Mouse (Mus musculus): ENCODE results near the gene Car10. TPM values are rescaled to one million over a fixed set of nuclear protein-coding genes. Genes with fewer than 3 reads are reported as not detected.

Gene Car10
- polyA plus RNA-seq, 1 experiment from 2014 or later, result not detected

DNA sequence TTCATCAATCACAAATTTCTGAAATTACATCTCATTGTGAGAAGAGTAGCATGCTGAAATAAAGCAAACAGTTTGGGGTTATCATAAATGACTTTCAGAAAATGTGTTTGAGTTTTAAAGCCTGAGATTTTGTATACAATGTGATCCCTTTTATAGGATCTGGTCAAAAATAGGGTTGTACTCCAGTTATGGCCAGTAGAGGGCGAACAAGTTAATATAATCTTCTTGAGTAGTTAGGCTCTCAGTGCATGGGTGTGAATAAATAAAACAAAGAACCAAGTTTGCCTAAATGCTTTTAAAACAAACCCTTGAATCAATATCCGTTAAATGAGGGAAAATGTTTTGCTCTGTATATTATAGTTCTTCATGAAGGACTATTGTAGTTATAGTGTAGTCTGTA, 46.7 kb downstream of the Car10 start:
- DNase-seq (ENCODE audit: low spot score) (peak; percentile 64), ATAC-seq (replicated peaks; ENCODE audit: low FRiP score, low read depth) (no peak)
- Histone ChIP-seq H3K4me3 (replicated peaks; ENCODE audit: low read depth, low read length) (no peak overlapping the region), H3K27me3 (ENCODE audit: insufficient read depth, low read length) (no peaks in the 10 kb centered on the region), H3K9me3 (replicated peaks; ENCODE audit: low read length) (no peaks in the 10 kb centered on the region), H3K9ac (ENCODE audit: low read depth, low read length) (no peak overlapping the region), H3K4me1 (replicated peaks; ENCODE audit: insufficient read depth, low read length) (no peaks in the 10 kb centered on the region), H3K27ac (no peak overlapping the region), H3K4me2 (ENCODE audit: low read length) (no peak overlapping the region), H3K36me3 (ENCODE audit: insufficient read depth, low read length) (no peaks in the 10 kb centered on the region)
- 20% methylated on average over 2 of the region's 2 CpGs for whole genome bisulfite sequencing
- TF ChIP-seq CTCF (IDR thresholded peaks at IDR 0.05; ENCODE audit: low read depth), result peak; percentile 72

GRCm38 (mm10) chr11:93154910-93155309, 57.1 kb downstream of the Car10 start:
- Histone ChIP-seq H3K4me2 (ENCODE audit: low read length) (no peak overlapping the region), H3K27me3 (ENCODE audit: insufficient read depth, low read length) (no peaks in the 10 kb centered on the region), H3K4me3 (replicated peaks; ENCODE audit: low read depth, low read length) (no peak overlapping the region), H3K9me3 (replicated peaks; ENCODE audit: low read length) (no peaks in the 10 kb centered on the region), H3K27ac (no peak overlapping the region), H3K9ac (ENCODE audit: low read depth, low read length) (no peak overlapping the region), H3K4me1 (replicated peaks; ENCODE audit: insufficient read depth, low read length) (no peaks in the 10 kb centered on the region), H3K36me3 (ENCODE audit: insufficient read depth, low read length) (no peaks in the 10 kb centered on the region)
- ATAC-seq (replicated peaks; ENCODE audit: low FRiP score, low read depth) (no peak), DNase-seq (ENCODE audit: low spot score) (no peak)
- no peak for TF ChIP-seq CTCF (IDR thresholded peaks at IDR 0.05; ENCODE audit: low read depth)
- 59% methylated on average over 3 of the region's 3 CpGs for WGBS

DNA sequence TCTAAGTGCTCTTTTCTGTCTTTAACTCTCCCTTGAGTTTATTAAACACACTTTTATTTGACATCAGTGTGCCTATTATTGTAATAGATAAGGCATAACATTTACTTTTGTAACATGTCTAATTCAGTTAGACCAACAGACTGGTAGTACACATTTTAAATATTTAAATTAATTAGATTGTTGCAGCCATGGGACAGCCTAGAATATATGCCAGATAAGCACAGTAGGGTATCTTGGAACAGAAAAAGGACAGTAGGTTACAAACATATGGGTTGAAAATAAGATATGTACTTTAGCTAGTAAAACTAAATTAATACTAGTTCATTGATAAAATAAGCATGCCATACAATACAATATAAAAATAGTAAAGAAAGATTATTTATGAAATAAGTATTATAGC, 74.6 kb downstream of the Car10 start:
- Histone ChIP-seq H3K27me3 (ENCODE audit: insufficient read depth, low read length) (no peaks in the 10 kb centered on the region), H3K4me1 (replicated peaks; ENCODE audit: insufficient read depth, low read length) (no peaks in the 10 kb centered on the region), H3K4me3 (replicated peaks; ENCODE audit: low read depth, low read length) (no peak overlapping the region), H3K9me3 (replicated peaks; ENCODE audit: low read length) (no peaks in the 10 kb centered on the region), H3K27ac (no peak overlapping the region), H3K36me3 (ENCODE audit: insufficient read depth, low read length) (no peaks in the 10 kb centered on the region), H3K9ac (ENCODE audit: low read depth, low read length) (no peak overlapping the region), H3K4me2 (ENCODE audit: low read length) (no peak overlapping the region)
- TF ChIP-seq CTCF (IDR thresholded peaks at IDR 0.05; ENCODE audit: low read depth), result no peak
- DNase-seq (ENCODE audit: low spot score), result no peak
- no peak for ATAC-seq (replicated peaks; ENCODE audit: low FRiP score, low read depth)

DNA sequence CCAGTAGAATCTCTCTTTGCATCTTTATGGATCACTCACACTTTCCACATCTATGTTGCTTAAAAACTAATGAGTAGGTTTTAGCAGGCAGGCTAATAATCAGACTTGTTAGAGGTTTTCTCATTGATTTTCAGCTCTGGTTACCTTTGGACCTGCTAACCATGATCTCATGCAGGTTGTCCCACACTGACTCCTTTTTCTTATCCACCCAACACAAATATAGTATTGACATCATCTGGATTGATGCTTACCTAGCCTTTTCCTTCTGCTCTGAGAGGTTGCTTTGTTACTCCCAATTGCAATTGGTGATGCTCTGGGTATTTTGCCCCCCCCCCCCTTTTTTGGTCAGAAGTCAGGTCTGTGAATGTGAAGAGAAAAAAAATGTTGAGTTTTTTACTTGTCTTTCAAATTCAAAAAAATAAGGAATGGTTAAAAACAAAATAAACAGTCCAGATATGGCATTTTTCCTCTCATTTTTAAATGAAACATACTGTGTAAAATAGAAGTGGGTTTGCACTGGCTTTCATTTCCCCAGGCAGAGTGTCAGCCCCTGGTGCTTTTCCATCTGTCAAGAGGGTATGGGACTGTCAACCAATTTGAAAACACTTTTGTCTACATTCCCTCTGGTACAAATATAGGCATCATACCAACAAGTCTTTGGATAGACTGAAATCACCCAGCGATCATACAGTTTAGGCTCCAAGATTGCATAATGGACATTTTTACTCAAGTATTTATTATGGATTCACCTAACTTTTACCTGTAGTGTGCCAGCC, 75.9 kb downstream of the Car10 start:
- no peaks in the 10 kb centered on the region for H3K4me1 ChIP-seq (replicated peaks; ENCODE audit: insufficient read depth, low read length)
- no peak overlapping the region for H3K9ac ChIP-seq (ENCODE audit: low read depth, low read length)
- WGBS, result 100% methylated on average over 1 of the region's 1 CpGs
- no peak for TF ChIP-seq CTCF (IDR thresholded peaks at IDR 0.05; ENCODE audit: low read depth)
- no peak overlapping the region for H3K27ac ChIP-seq
- ATAC-seq (replicated peaks; ENCODE audit: low FRiP score, low read depth) (no peak), DNase-seq (ENCODE audit: low spot score) (no peak)
- H3K36me3 ChIP-seq (ENCODE audit: insufficient read depth, low read length), result no peaks in the 10 kb centered on the region
- H3K9me3 ChIP-seq (replicated peaks; ENCODE audit: low read length), result no peaks in the 10 kb centered on the region
- no peaks in the 10 kb centered on the region for H3K27me3 ChIP-seq (ENCODE audit: insufficient read depth, low read length)
- H3K4me2 ChIP-seq (ENCODE audit: low read length), result no peak overlapping the region
- no peak overlapping the region for H3K4me3 ChIP-seq (replicated peaks; ENCODE audit: low read depth, low read length)

GRCm38 (mm10) chr11:93185477-93185876, 87.6 kb downstream of the Car10 start:
- no peaks in the 10 kb centered on the region for H3K4me1 ChIP-seq (replicated peaks; ENCODE audit: insufficient read depth, low read length)
- H3K9me3 ChIP-seq (replicated peaks; ENCODE audit: low read length), result no peaks in the 10 kb centered on the region
- WGBS, result 68% methylated on average over 4 of the region's 4 CpGs
- H3K9ac ChIP-seq (ENCODE audit: low read depth, low read length), result no peak overlapping the region
- H3K4me2 ChIP-seq (ENCODE audit: low read length), result no peak overlapping the region
- no peak for DNase-seq (ENCODE audit: low spot score)
- H3K4me3 ChIP-seq (replicated peaks; ENCODE audit: low read depth, low read length), result no peak overlapping the region
- H3K27ac ChIP-seq, result no peak overlapping the region
- no peak for TF ChIP-seq CTCF (IDR thresholded peaks at IDR 0.05; ENCODE audit: low read depth)
- no peaks in the 10 kb centered on the region for H3K27me3 ChIP-seq (ENCODE audit: insufficient read depth, low read length)
- no peaks in the 10 kb centered on the region for H3K36me3 ChIP-seq (ENCODE audit: insufficient read depth, low read length)
- ATAC-seq (replicated peaks; ENCODE audit: low FRiP score, low read depth), result no peak

GRCm38 (mm10) chr11:93186163-93186562, 88.3 kb downstream of the Car10 start:
- H3K9me3 ChIP-seq (replicated peaks; ENCODE audit: low read length), result no peaks in the 10 kb centered on the region
- no peak overlapping the region for H3K4me3 ChIP-seq (replicated peaks; ENCODE audit: low read depth, low read length)
- no peak for DNase-seq (ENCODE audit: low spot score)
- H3K36me3 ChIP-seq (ENCODE audit: insufficient read depth, low read length), result no peaks in the 10 kb centered on the region
- H3K27me3 ChIP-seq (ENCODE audit: insufficient read depth, low read length), result no peaks in the 10 kb centered on the region
- ATAC-seq (replicated peaks; ENCODE audit: low FRiP score, low read depth), result no peak
- no peak overlapping the region for H3K27ac ChIP-seq
- WGBS, result 71% methylated on average over 2 of the region's 2 CpGs
- no peak for TF ChIP-seq CTCF (IDR thresholded peaks at IDR 0.05; ENCODE audit: low read depth)
- no peaks in the 10 kb centered on the region for H3K4me1 ChIP-seq (replicated peaks; ENCODE audit: insufficient read depth, low read length)
- H3K4me2 ChIP-seq (ENCODE audit: low read length), result no peak overlapping the region
- no peak overlapping the region for H3K9ac ChIP-seq (ENCODE audit: low read depth, low read length)

GRCm38 (mm10) chr11:93188621-93189020, 90.8 kb downstream of the Car10 start:
- no peak overlapping the region for H3K27ac ChIP-seq
- no peaks in the 10 kb centered on the region for H3K9me3 ChIP-seq (replicated peaks; ENCODE audit: low read length)
- no peak for TF ChIP-seq CTCF (IDR thresholded peaks at IDR 0.05; ENCODE audit: low read depth)
- no peaks in the 10 kb centered on the region for H3K4me1 ChIP-seq (replicated peaks; ENCODE audit: insufficient read depth, low read length)
- no peaks in the 10 kb centered on the region for H3K27me3 ChIP-seq (ENCODE audit: insufficient read depth, low read length)
- H3K9ac ChIP-seq (ENCODE audit: low read depth, low read length), result no peak overlapping the region
- ATAC-seq (replicated peaks; ENCODE audit: low FRiP score, low read depth) (no peak), DNase-seq (ENCODE audit: low spot score) (no peak)
- no peaks in the 10 kb centered on the region for H3K36me3 ChIP-seq (ENCODE audit: insufficient read depth, low read length)
- H3K4me3 ChIP-seq (replicated peaks; ENCODE audit: low read depth, low read length), result no peak overlapping the region
- WGBS, result 77% methylated on average over 5 of the region's 5 CpGs
- H3K4me2 ChIP-seq (ENCODE audit: low read length), result no peak overlapping the region

Measured in kidney, postnatal 0 days (tissue).